Mouse (Mus musculus) neural tube, embryonic 11.5 days (tissue): Measurements from ENCODE around the gene Bri3bp. TPM values are rescaled to one million over a fixed set of nuclear protein-coding genes. Genes with fewer than 3 reads are reported as not detected.

Experiments used
- ATAC-seq: fragments of 200-750 bp; cut with Nextera tagmentation; 2 replicates; pipeline ENCODE4 v1.8.0; 2017; ENCODE audit warnings: moderate number of reproducible peaks, mild to moderate bottlenecking, moderate TSS enrichment, moderate library complexity; ENCODE audit not compliant: insufficient read depth, low FRiP score, low TSS enrichment
- DNase-seq: peaks from one replicate; pipeline ENCODE4 v3.0.0-alpha.2; 2015; ENCODE audit warnings: low spot score
- H3K27ac ChIP-seq: fragments of 300-500 bp; sonication (generic); 2 replicates; pipeline ENCODE4 v1.5.1; 2014; ENCODE audit warnings: low read depth, mild to moderate bottlenecking, low read length
- H3K27me3 ChIP-seq: fragments of 300-500 bp; sonication (generic); 2 replicates; pipeline ENCODE4 v1.6.1; 2014; ENCODE audit warnings: mild to moderate bottlenecking, low read length, mixed read lengths; ENCODE audit not compliant: control insufficient read depth, insufficient read depth
- H3K36me3 ChIP-seq: fragments of 300-500 bp; sonication (generic); 2 replicates; pipeline ENCODE4 v1.6.1; 2014; ENCODE audit warnings: mild to moderate bottlenecking, low read length, moderate library complexity, mixed read lengths; ENCODE audit not compliant: control insufficient read depth, insufficient read depth
- H3K4me1 ChIP-seq: fragments of 300-500 bp; sonication (generic); 2 replicates; pipeline ENCODE4 v1.6.1; 2014; ENCODE audit warnings: low read length, mixed read lengths; ENCODE audit not compliant: control insufficient read depth, insufficient read depth
- H3K4me2 ChIP-seq: fragments of 300-500 bp; sonication (generic); 2 replicates; pipeline ENCODE4 v1.6.1; 2014; ENCODE audit warnings: low read depth, mild to moderate bottlenecking, moderate library complexity
- H3K4me3 ChIP-seq: fragments of 300-500 bp; sonication (generic); 2 replicates; pipeline ENCODE4 v1.5.1; 2014; ENCODE audit warnings: low read depth, low read length
- H3K9ac ChIP-seq: fragments of 300-500 bp; sonication (generic); 2 replicates; pipeline ENCODE4 v1.6.1; 2014; ENCODE audit warnings: mild to moderate bottlenecking, low read length
- H3K9me3 ChIP-seq: fragments of 300-500 bp; sonication (generic); 2 replicates; pipeline ENCODE4 v1.6.1; 2016; ENCODE audit warnings: low read length; ENCODE audit not compliant: control insufficient read depth
- WGBS: fragments of 180-500 bp; shearing (Covaris S2); extraction: QIAGEN DNeasy Blood & Tissue Kit; methylation state at CpG from one replicate; pipeline ENCODE4 v1.1.7; 2014; 5-methylcytosine and 5-hydroxymethylcytosine counted together
- microRNA-seq: library from miRNA; unstranded; fragments of <30 nt; microRNA quantifications from one replicate; pipeline ENCODE4, GENCODE M21; 2016
- polyA plus RNA-seq: library from polyadenylated mRNA; unstranded; fragments of >200 nt; fragmentation: Nextera tagmentation; extraction: Ambion mirVana; gene quantifications from 2 replicates; pipeline ENCODE4 v1.2.1, GENCODE M21; 2014

Bri3bp gene
- polyA plus RNA-seq, 1 experiment from 2014 or later = 38.0 TPM

GRCm38 (mm10) chr5:125504692-125505091, 63.3 kb downstream of the Bri3bp start:
- H3K4me1 ChIP-seq = peaks cover 2% of the 10 kb centered on the region; the same call in 1 of the 2 replicates
- H3K27me3 ChIP-seq = no peaks in the 10 kb centered on the region
- H3K9ac ChIP-seq = no peak overlapping the region
- no peak for ATAC-seq
- H3K9me3 ChIP-seq = no peaks in the 10 kb centered on the region
- H3K36me3 ChIP-seq = peaks cover 5% of the 10 kb centered on the region
- H3K4me2 ChIP-seq = no peak overlapping the region
- no peak for DNase-seq
- no peak overlapping the region for H3K4me3 ChIP-seq
- WGBS = 75% methylated on average over 11 of the region's 11 CpGs
- no peak overlapping the region for H3K27ac ChIP-seq

- ATAC-seq (no peak; the same call in 1 of the 2 replicates), DNase-seq (no peak)
- no peaks in the 10 kb centered on the region for H3K27me3 ChIP-seq
- H3K4me1 ChIP-seq = peaks cover 2% of the 10 kb centered on the region; the same call in 1 of the 2 replicates
- no peaks in the 10 kb centered on the region for H3K9me3 ChIP-seq
- 0 out of 2 replicates have a peak overlapping the region, but pooled peaks have one; percentile 53 for H3K27ac ChIP-seq
- H3K4me3 ChIP-seq = no peak overlapping the region
- H3K4me2 ChIP-seq = no peak overlapping the region
- H3K36me3 ChIP-seq = peaks cover 8% of the 10 kb centered on the region
- no peak overlapping the region for H3K9ac ChIP-seq
- 78% methylated on average over 15 of the region's 15 CpGs for whole genome bisulfite sequencing
These were observed 64.6 kb downstream of the Bri3bp start for GRCm38 (mm10) chr5:125505968-125506367.

- no peak overlapping the region for H3K9ac ChIP-seq
These were observed 66.2 kb downstream of the Bri3bp start for GRCm38 (mm10) chr5:125507582-125507981.

DNA sequence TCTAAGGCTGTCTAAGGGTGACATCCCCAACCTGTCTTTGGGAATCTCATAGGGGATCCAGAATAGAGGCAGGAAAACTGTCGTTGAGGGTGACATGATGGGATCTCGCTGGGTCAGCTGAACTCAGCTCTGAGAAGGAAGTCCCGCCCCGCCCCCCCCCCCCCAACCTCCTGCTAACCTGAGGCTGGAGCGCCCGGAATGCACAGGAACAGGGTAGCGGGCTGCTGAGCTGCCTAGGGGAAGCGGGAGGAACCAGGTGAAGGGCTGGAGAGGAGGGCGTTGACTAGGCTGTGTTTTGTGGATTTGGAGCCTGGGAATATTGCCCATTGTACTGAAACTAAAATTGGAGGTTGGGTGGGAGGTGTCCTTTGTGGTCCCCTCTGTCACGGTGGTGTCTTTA, 66.6 kb downstream of the Bri3bp start:
- Histone ChIP-seq H3K27ac (no peak overlapping the region), H3K9ac (no peak overlapping the region), H3K27me3 (no peaks in the 10 kb centered on the region), H3K36me3 (peaks cover 8% of the 10 kb centered on the region), H3K9me3 (no peaks in the 10 kb centered on the region), H3K4me3 (no peak overlapping the region), H3K4me2 (no peak overlapping the region), H3K4me1 (peaks cover 2% of the 10 kb centered on the region; the same call in 1 of the 2 replicates)
- WGBS = 94% methylated on average over 10 of the region's 10 CpGs
- ATAC-seq = no peak
- DNase-seq = no peak

More at GRCm38 (mm10) chr5:125507582-125507981, 66.2 kb downstream of the Bri3bp start:
- H3K27ac ChIP-seq = no peak overlapping the region
- no peak overlapping the region for H3K4me3 ChIP-seq
- no peak for DNase-seq
- H3K36me3 ChIP-seq = peaks cover 8% of the 10 kb centered on the region
- no peak overlapping the region for H3K4me2 ChIP-seq
- H3K9me3 ChIP-seq = no peaks in the 10 kb centered on the region
- WGBS = 94% methylated on average over 9 of the region's 9 CpGs
- no peak for ATAC-seq
- no peaks in the 10 kb centered on the region for H3K27me3 ChIP-seq
- peaks cover 2% of the 10 kb centered on the region; the same call in 1 of the 2 replicates for H3K4me1 ChIP-seq

DNA sequence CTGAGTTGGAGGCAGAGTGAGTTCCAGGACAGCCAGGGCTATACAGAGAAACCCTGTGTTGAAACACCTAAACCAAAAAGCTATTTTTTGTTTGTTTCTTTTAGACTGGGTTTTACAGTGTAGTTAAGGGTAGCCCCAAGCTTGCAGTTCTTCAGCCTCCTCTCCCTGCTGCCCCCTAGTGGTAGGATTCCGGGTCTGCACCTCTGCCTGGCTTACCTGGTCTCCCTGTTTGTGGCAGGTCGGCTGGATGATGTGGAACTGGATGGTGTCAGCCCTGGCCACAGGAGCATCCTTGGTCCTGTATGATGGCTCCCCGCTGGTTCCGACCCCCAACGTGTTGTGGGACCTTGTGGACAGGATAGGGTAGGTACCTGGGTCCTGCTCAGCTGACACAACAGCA, 68.2 kb downstream of the Bri3bp start:
- peaks cover 9% of the 10 kb centered on the region for H3K36me3 ChIP-seq
- H3K4me2 ChIP-seq = no peak overlapping the region
- WGBS = 45% methylated on average over 5 of the region's 5 CpGs
- H3K4me1 ChIP-seq = peaks cover 2% of the 10 kb centered on the region; the same call in 1 of the 2 replicates
- H3K9ac ChIP-seq = no peak overlapping the region
- H3K27me3 ChIP-seq = no peaks in the 10 kb centered on the region
- DNase-seq (peak; percentile 62), ATAC-seq (no peak)
- no peaks in the 10 kb centered on the region for H3K9me3 ChIP-seq
- no peak overlapping the region for H3K4me3 ChIP-seq
- no peak overlapping the region for H3K27ac ChIP-seq

Small RNA genes within 50 kb of the gene (microRNA-seq; reads per million reads assigned to microRNA genes)
- not detected for gene Gm27551

Other genes starting within 250 kb of the Bri3bp start
- 22.2 and 28.3 TPM in 2 replicates for gene Scarb1, start 100.5 kb upstream of the Bri3bp start, polyA plus RNA-seq
- 0.46 TPM in 1 of 2 replicates, not detected in the other for gene Gm10382, start 52.2 kb upstream of the Bri3bp start, polyA plus RNA-seq
- gene Ubc, start 51.4 kb upstream of the Bri3bp start, polyA plus RNA-seq = 1,090 and 1,143 TPM in 2 replicates
- gene Dhx37, start 7.4 kb upstream of the Bri3bp start, polyA plus RNA-seq = 11.1 and 13.4 TPM in 2 replicates
- 50.3 and 65.1 TPM in 2 replicates for gene Aacs, start 34.2 kb downstream of the Bri3bp start, polyA plus RNA-seq
- gene Tmem132b, start 90.2 kb downstream of the Bri3bp start, polyA plus RNA-seq = 1.4 and 1.5 TPM in 2 replicates